44 mouse cellular contexts compared by ENCODE assay signal in genomic region chr5:135576055-135576454, GRCm38 (mm10). TPM values are rescaled to one million over a fixed set of nuclear protein-coding genes. Genes with fewer than 3 reads are reported as not detected.
"Had no signal": no experiment of that assay in that cellular context is flagged by ENCODE, and none has a peak within 500 bp of the region (broad histone marks: within the 10 kb centered on the region; RNA-seq: fewer than 3 reads in every experiment).

No protein-coding gene starts in this region.

- H3K4me1 ChIP-seq: heart, embryonic 12.5 days; hindbrain, embryonic 13.5 days; hindbrain, embryonic 15.5 days; kidney, embryonic 15.5 days; limb, embryonic 13.5 days; limb, embryonic 15.5 days; liver, embryonic 12.5 days had no signal

- H3K9me3 ChIP-seq: hindbrain, embryonic 13.5 days; hindbrain, embryonic 15.5 days; kidney, embryonic 15.5 days; limb, embryonic 15.5 days had no signal

- H3K36me3 ChIP-seq: heart, embryonic 12.5 days; hindbrain, embryonic 13.5 days; hindbrain, embryonic 15.5 days; kidney, embryonic 15.5 days; limb, embryonic 13.5 days; limb, embryonic 15.5 days; liver, embryonic 12.5 days had no signal

- DNase-seq: gastrocnemius, postnatal 14 days; gastrocnemius, postnatal 36 days; heart, adult 18-20 months; heart, postnatal 10 days; heart, postnatal 36 days; kidney, adult 11 months; kidney, adult 2 months; kidney, adult 9 months; kidney, postnatal 14 days; kidney, postnatal 36 days; layer of hippocampus, adult 9-11 months; layer of hippocampus, postnatal 36 days; left cerebral cortex, postnatal 4 days had no signal

- H3K27me3 ChIP-seq: heart, embryonic 12.5 days; hindbrain, embryonic 13.5 days; hindbrain, embryonic 15.5 days; kidney, embryonic 15.5 days; limb, embryonic 15.5 days had no signal

- H3K4me3 ChIP-seq: heart, embryonic 12.5 days; hindbrain, embryonic 13.5 days; hindbrain, embryonic 15.5 days; kidney, embryonic 15.5 days; limb, embryonic 13.5 days; limb, embryonic 15.5 days; liver, embryonic 12.5 days had no signal

- H3K27ac ChIP-seq: hindbrain, embryonic 13.5 days; hindbrain, embryonic 15.5 days; hindbrain, postnatal 0 days; kidney, embryonic 15.5 days; kidney, postnatal 0 days; limb, embryonic 13.5 days; limb, embryonic 15.5 days; liver, embryonic 12.5 days; liver, embryonic 14.5 days had no signal

RNA-seq across cellular contexts. Expression of gene Ccl24, which starts 3.2 kb away (rescaled TPM):
- total RNA-seq: hematopoietic stem cell, adult 5-6 weeks; layer of hippocampus, postnatal 36 days; left cerebral cortex, adult 8-10 months had no signal

RNA-seq across cellular contexts. Expression of gene Ccl26, which starts 12.7 kb away (rescaled TPM):
- total RNA-seq: gastrocnemius, adult 18-20 months; gastrocnemius, adult 8-10 months; gastrocnemius, postnatal 14 days; gastrocnemius, postnatal 36 days; heart, adult 18-20 months; heart, adult 8-10 months; heart, postnatal 10 days; heart, postnatal 36 days; hematopoietic stem cell, adult 5-6 weeks; hindbrain, postnatal 0 days; layer of hippocampus, adult 18-20 months; layer of hippocampus, adult 8-10 months; layer of hippocampus, postnatal 14 days; layer of hippocampus, postnatal 36 days; left cerebral cortex, adult 18-20 months; left cerebral cortex, adult 8-10 months; left cerebral cortex, postnatal 10 days; left cerebral cortex, postnatal 25 days; left cerebral cortex, postnatal 4 days; liver, adult 2 months had no signal
- polyA plus RNA-seq: gonadal fat pad, adult 2 months; heart, embryonic 12.5 days; heart, embryonic 14.5 days; heart, embryonic 16.5 days; hindbrain, embryonic 11.5 days; hindbrain, embryonic 13.5 days; hindbrain, embryonic 15.5 days; hindbrain, postnatal 0 days; intestine, embryonic 14.5 days; intestine, embryonic 16.5 days; kidney, adult 2 months; kidney, embryonic 15.5 days; kidney, postnatal 0 days; large intestine, adult 2 months; limb, embryonic 11.5 days; limb, embryonic 13.5 days; limb, embryonic 15.5 days; liver, adult 2 months; liver, embryonic 12.5 days; liver, embryonic 14.5 days; liver, embryonic 16.5 days had no signal
